Mouse (Mus musculus) gastrocnemius, postnatal 14 days (tissue): ENCODE measurements around the gene Zfp652. TPM values are rescaled to one million over a fixed set of nuclear protein-coding genes. Genes with fewer than 3 reads are reported as not detected.
A peak's percentile ranks its signal among the peaks of the same experiment; 100 is the strongest.
"Not testable (repeated sequence)": the region's sequence is repeated elsewhere in the genome, so short reads cannot be mapped to it uniquely, and the experiment has no call there.

Source experiments
- DNase-seq: peaks from one replicate; pipeline ENCODE4 v3.0.0; 2021; ENCODE audit warnings: mixed read lengths
- intact Hi-C: fragments of 180-260 bp; cut with DNase I; formaldehyde crosslinking; loops from one replicate; pipeline ENCODE4 v1.15.1; 2025; ENCODE audit warnings: low total_unique reads
- long read RNA-seq, 2 experiments: library from polyadenylated mRNA; stranded (forward); transcript quantifications; one replicate each; pipeline ENCODE4 v2.0.0; 2021
- total RNA-seq, 2 experiments: library from RNA; stranded (reverse); gene quantifications; 2 replicates each; pipeline ENCODE4 v1.2.3; 2021

The Zfp652 gene
- total RNA-seq: 10 to 100 TPM; 42.0 to 43.1 TPM
- long read RNA-seq, experiment 1, partial matches to known transcripts: 0 of 2 reads
- long read RNA-seq, experiment 1, other reads (novel, unspliced or antisense): 2 of 2 reads
- long read RNA-seq, experiment 2, partial matches to known transcripts: 1 of 7 reads
- long read RNA-seq, experiment 2, other reads (novel, unspliced or antisense): 6 of 7 reads

DNA sequence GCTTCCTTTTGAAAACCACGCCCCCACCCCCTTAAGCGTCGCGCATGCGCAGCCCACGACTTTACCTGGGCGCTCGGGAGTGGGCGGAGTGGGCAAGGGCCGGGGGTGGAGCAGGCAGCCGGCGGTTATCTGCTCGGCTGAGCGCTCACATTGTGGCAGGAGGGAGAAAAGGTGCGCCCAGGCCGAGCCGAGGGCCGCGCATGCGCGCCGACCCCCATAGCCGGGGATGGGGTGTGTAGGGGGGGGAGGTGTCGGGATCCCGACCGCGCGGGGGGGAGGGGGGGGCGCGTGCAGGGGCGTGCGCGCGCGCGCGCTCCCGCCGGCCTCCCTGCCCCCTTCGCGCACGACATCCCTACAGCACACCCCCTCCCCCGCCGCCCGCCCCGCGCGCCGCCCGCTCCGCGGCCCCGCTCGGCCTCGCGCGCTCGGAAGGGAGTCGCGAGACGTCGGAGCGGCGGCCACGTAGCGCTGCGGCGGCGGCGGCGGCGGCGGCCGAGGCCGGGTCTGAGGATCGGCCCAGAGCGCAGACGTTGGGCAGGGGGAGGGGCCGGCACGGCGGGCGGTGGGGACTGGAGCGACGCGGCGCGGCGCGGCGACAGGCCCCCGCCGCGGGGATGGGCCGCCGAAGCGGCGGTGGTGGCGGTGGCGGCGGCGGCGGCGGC, at the start of gene Zfp652:
Gene Zfp652, plus strand, starts transcription at position 111 of the 662 bp plus-strand sequence.
- intact Hi-C loops: no loop called here
- peak; percentile 78 for DNase-seq

DNA sequence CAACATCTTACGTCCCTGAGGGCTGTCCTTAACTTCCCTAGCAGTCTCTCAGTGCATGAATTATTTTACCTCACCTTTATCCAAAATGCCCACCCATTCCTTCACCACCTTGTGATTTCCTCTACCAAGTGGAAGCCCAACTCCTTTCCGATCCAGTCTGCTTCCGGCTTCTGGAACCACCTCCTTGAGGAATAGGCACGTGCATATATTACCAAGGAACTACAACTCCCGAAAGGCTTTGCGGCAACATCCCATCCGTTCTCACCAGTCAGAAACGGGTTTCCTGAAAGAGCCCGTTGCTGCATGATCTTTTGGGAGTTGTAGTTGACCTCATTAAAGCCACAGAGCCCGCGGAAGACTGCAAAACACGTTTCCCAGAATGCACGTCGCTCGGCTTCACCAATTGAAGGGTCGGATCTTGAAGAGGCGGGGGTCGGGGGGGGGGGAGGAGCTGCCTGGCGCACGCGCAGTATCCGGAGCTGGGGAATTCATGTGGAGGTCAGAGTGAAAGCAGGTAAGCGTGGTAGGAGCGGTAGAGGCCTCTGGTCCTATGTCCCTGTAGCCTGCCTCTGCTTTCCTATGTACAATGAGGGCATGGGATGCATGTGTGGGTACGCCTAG, 45.8 kb upstream of the Zfp652 start, which contains the start of gene Phb:
Gene Phb, plus strand, starts transcription at position 429 of the 621 bp plus-strand sequence.
- DNase-seq: peak; percentile 92
- intact Hi-C loops: no loop called here

DNA sequence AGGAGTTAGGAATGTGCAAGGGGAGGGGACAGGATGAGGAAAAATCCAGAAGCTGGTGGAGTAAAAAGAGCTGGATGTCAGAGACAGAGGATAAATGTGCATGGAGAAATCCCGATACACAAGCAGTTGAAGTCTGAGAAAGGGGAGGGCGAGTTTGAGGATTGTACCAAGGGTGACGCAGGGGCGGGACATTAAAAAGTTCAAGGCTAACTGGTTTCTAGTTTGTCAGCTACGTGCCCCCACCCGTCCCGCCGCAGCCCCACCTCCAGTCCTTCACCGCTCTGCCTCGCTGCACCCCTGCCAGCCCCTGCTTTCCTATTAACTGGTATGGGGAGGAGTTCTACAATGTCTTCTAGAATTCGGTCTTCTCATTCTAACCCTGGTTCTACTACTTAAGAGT, 45.3 kb upstream of the Zfp652 start:
- no peak for DNase-seq
- intact Hi-C loops: no loop called here

DNA sequence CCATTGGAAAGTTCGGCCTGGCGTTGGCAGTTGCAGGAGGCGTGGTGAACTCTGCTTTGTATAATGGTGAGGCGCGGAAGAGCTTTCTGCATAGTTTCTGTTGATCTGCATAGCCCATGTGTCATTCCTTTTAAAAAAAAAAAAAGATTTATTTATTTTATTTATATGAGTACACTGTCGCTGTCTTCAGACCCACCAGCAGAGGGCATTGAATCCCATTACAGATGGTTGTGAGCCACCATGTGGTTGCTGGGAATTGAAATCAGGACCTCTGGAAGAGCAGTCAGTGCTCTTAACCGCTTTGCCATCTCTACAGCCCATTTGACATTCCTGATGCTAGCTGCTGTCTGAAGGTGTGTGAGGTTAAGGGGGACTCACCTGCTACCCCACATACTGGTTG, 44.4 kb upstream of the Zfp652 start:
- DNase-seq: not testable (repeated sequence)

DNA sequence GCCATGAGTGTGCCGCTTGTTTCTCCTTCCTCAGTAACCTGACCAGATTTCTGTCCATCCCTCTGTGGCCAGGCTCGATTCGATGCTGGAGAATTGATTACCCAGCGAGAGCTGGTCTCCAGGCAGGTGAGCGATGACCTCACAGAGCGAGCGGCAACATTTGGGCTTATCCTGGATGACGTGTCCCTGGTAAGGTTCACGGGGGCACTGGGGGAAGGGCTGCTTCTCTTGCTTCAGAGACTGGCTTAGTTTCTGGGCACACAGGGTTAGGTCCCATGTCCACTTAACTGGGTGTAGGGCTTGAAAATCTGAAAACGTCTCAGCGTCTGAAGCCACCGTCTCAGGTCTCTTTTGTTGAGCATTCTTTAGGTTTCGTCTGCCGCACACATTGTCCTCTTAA, 37.0 kb upstream of the Zfp652 start:
- no peak for DNase-seq
- intact Hi-C loops: no loop called here

More for the DNA sequence above, 44.4 kb upstream of the Zfp652 start:
- intact Hi-C loops: not testable (repeated sequence)

DNA sequence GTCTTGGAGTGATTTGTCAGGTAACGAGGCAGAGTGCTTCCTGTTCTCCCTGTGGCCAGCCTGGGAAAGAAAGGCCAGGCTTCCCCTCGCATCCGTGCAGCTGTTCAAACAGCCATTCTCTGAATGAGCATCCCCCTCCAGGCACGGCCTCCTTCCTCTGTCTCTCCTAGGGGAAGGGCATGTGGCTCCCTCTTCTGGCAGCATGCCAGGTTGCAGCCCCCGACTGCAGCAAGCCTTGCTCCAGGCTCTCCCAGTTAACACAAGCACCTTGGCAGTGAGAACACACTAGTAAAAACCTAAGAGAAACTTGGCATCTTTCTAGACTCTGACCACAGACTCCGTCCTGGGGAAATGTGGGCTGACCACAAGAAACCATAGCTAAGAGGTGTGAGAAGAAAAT, 36.2 kb upstream of the Zfp652 start:
- DNase-seq: peak; percentile 72
- intact Hi-C loops: no loop called here

DNA sequence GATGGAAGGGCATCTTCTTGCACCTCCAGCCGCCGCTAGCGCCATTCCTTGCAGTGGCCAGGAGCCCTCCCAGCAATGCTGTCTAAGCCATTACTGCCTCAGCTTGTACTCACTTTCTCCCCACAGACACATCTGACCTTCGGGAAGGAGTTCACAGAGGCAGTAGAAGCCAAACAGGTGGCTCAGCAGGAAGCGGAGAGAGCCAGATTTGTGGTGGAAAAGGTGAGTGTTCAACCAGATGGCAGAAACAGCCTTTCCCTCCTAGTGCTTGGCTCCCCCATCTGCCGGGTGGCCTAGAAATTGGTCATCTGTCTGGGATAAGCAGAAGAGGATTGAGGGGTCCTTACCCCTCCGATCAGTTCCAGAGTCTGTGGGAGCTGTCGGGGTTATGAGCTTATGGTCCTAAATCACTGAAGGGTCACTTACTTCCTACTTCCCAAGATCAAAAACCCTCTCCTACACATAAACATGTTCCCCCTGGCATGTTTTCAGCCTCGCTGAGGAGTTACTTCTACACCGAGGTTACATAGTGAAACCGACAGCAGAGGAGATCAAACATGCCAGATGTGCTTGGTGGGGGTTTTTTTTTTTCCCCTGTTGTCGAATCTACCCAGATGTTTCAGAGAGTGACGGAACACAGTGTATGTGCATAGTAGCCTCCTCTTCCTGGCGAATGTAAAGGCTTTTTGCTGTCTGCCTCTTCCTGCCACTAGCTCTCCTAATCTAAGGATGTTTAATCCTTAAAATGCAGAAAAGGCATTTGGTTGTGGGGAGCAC, 34.4 kb upstream of the Zfp652 start:
- intact Hi-C loops: no loop called here
- no peak for DNase-seq

DNA sequence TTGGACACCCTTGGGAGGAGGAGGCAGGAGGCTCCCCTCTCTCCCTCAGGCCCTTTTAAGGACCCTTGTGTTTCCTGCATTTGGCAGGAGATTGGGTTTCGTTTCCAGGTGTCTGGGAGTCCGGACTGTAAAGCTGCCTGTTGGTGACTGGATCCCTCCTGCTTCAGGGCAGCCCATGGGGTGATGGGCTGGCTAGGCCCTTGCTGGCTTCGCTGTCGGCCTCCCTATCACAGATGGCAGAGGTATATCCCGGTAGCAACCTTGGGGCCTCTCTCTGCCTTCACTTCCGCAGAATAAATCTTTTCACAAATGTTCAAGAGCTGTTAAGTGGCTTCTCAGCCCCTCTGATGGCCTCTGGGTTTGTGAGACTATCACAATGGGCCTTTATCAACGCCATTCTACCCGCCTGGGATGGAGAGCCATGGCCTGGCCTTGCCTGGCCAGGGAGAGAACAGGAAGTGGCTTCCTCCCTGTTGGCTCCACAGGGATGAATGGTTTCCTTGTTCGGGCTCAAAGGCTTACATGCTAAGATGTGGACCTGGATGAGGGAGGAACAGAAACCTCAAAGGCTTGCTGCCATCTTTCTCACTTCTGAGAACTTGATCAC, 30.4 kb upstream of the Zfp652 start:
- intact Hi-C loops: no loop called here
- no peak for DNase-seq

DNA sequence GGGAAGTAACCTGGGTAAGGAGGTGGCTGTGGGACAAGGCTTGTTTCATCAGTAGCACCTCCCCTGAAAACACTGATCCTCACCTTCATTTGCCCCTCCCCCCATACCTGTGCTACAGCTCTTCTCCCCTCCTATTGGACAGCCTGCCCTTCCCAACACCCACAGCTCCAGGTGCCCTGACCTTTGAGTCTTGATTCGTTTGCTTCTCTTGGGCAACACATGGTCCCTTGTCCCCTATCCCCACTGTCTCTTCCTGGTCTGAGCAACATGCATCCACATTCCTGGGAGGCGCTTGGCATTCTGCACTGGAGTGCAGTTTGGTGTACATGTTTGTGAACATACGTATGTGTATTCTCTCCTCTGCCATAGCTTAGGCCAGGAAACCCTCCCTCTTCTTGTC, 29.5 kb upstream of the Zfp652 start:
- no peak for DNase-seq
- intact Hi-C loops: no loop called here

DNA sequence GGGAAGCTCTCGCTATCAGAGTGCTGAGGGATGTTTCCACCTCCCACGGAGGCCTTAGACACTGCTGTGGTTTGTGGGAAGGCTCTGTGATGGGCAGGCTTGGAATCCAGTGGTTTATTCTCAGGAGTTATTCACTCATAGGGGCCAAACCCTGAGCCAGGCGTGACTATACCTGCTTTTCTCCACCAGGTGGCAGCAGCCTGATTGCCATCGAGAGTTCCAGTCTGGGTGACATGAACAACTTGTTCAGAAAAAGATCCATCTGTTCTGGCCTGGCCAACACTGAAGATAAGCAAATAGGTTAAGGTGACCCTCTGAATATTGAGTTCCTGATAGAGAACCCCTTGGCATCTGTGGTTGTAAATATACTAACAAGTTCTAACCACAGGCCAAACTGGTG, 26.4 kb upstream of the Zfp652 start:
- intact Hi-C loops: no loop called here
- peak; percentile 70 for DNase-seq

DNA sequence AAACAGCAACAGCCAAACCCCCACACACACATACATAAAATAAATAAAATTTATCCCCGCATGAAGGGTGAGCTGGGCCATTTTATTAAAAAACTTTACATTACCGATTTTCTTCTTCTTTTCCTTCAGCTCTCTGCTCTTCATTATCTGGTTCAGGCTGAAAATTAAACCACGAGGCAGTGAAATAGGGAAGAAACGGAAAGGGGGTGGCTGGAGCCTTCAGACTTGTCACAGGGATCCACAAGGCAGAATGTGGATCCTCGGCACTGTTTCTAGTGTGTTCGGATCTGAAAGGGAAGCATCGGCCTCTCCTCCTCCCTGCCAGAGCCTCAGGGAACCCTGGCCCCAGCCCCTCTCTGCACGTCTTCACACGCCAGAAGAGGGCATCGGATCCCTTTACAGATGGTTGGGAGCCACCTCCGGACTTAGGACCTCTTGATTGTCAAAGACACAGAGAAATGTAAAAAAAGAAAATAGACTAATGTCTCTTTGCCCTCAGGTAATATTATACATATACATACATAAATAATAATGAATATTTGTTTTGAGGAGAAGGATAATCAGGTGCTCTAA, 25.3 kb upstream of the Zfp652 start:
- DNase-seq: no peak
- intact Hi-C loops: no loop called here

DNA sequence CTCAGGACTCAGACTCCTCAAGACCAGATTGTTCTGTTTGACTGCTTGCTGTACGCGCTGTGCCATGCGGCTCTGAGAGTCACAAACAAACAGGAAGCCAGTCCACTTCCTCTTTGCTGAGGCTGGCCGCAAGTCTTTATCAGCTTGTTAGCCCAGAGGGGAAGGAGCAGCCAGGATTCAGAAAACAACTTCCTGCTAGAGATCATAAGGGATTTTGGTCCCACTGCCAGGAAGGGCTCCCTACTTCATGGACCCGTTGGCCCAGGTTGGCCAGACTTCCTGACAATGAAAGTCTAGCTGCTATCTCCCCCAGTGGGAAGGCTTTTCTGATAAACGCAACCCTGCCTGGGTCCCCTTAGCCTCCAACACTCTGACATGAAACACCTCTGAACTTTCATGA, 24.0 kb upstream of the Zfp652 start:
- intact Hi-C loops: no loop called here
- peak; percentile 22 for DNase-seq

DNA sequence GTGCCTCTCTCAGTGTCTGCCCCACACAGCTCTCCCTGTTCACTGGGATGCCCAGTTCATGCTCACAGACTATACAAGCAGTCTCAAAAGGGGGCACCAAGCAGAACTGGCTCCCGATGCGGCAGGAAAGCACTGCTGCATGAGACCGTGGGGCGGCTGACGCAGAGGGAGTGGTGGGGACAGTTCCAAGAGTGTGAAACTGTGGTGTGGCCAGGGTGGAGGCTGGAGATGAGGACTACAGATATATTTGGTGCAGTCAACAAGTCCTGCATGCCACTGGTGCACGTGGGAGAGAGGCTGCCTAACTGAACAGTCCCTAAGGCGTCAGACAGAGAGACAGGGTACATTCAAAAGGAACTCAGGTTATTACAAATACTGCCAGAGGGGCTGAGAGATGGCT, 23.5 kb upstream of the Zfp652 start:
- DNase-seq: no peak
- intact Hi-C loops: no loop called here

DNA sequence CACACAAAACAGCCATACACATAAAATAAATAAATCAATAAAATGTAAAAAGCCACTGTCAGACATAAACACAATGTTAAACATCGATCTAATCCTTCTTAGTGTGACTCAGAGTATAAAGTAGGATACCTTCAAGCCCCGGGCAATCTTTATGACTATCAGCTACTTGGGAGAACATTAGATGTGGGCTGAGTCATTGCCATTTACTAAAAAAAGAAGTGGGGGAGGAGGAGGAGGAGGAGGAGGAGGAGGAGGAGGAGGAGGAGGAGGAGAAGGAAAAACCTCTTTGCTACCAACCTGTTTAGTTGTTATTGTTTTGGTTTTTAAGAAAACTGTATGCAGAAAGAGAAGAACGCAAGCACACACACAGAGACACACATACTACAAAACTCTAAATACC, 22.9 kb upstream of the Zfp652 start:
- no peak for DNase-seq
- intact Hi-C loops: no loop called here

DNA sequence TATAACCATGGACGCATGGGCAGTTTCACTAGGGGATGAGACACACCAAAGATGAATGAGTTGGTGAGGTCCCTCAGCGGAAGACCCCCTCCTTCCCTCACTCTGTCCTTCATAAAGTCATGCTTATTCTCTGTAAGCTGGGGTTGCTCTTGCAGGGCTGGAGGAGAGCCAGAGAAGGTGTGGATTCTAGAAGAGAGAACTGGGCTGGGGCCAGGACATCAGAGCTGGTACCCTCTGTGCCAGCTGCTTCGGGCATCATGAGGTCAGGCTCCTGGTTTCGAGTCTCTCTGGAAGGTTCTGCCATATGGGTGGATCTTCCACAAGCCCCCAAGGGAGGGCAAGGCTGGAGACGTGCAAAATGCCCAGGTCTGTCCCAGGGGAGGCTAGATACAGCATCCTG, 13.9 kb upstream of the Zfp652 start:
- no peak for DNase-seq
- intact Hi-C loops: no loop called here

DNA sequence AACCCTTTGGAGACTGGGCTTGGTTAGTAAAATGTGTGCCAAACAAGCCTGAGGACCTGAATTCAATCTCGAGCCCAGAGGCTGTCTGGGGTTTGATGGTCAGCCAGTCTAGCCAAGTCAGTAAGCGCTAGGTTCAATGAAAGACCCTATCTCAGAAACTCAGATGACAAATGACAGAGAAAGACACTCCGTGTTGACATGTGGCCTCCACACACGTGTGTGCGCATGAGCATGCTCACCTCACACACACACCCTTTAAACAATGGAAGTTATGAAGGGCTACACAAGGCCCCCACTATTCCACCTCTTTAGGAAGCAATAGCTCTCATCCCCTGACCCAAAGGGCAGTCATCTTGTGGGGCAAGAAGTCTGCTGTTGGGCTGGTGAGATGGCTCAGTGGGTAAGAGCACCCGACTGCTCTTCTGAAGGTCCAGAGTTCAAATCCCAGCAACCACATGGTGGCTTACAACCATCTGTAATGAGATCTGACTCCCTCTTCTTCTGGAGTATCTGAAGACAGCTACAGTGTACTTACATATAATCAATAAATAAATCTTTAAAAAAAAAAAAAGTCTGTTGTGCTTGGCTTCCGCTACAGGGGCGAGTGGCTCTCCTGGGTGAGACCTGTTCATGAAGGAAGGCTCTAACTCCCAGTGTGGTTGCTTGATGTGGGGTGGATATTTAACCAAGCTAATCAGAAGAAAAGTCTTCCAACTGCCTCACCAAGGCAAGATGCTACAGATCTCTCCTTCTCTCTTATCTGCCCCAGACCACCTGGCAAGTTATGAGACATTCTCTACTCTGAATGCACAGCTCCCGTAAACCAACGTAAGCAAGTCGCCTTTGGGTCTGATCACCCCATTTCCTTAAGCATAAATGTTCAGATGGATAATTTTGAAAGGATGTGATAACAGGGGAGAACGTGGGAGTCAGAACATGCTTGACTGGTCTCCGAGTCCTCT, 11.4 kb upstream of the Zfp652 start:
- intact Hi-C loops: no loop called here
- no peak for DNase-seq

DNA sequence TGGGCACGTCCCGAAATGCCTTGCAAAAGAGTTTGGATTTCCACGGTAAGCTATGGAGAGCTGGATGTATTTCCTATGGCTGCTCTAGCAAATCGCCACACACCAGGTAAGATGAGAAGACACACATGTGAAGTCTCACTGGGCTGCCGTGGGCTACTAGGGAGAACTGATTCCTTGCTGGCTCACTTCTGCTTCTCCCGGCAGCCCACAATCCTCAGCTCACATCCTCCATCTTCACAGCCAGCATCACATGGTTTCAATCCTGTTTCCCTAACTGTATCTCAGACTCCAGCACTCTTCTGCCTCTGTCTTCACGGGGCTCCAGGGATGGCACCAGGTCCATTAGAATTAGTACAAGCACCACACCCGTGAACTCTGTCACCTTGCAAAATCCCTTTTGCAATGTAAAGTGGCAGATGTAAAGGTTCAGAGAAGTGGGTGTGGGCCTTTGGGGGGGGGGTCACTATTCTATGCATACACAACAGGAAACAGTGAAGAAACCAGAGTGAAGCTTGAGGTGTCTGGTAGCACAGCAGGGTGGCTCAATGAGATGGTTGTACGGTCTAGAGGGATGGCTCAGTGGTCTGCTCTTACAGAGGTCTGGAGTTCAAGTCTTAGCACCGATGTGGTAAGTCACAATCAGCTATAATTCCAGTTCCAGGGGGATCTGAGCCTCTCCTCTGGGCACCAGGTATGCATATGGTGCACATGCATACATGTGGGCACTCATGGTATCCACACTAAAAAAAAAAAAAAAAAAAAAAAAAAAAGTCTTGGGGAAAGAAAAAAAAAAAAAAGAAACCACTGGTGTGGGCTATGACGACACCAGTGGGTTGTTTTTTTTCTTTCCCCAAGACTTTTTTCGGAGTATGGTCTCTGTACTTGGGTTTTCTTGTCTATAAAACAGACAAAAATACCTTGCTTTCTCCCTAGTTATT, 8.2 kb upstream of the Zfp652 start:
- intact Hi-C loops: no loop called here

DNA sequence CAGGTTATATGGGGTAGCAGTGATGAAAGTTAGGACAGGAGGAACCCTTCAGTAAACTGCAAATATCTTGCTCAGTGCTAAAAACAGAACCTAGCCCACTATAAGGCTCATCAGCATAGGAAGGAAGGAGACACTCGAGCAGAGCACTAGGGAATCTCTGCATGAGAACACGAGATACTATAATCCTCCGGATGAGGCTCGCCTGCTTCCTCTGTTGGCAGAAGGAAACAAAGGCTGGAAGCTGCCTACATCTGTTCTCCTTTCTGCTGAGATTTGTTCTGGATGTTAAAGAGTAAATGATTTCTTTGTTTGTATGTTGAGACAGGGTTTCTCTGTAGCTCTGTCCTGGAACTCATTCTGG, 7.5 kb upstream of the Zfp652 start:
- no peak for DNase-seq
- intact Hi-C loops: no loop called here

More for the DNA sequence above, 8.2 kb upstream of the Zfp652 start:
- DNase-seq: no peak
